Mouse (Mus musculus) thymus, postnatal 25 days (tissue): ENCODE measurements around the gene Fgf11.

Source experiments
- DNase-seq: peaks from one replicate; pipeline ENCODE4 v3.0.0; 2022

Fgf11 gene

GRCm38 (mm10) chr11:69801379-69801977, at the start of gene Fgf11:
TSS of gene Fgf11 (minus strand) at chr11:69801857.
- no peak for DNase-seq

- DNase-seq, result peak; percentile 54
Observed at GRCm38 (mm10) chr11:69850754-69851153, 49.1 kb upstream of the Fgf11 start.

GRCm38 (mm10) chr11:69849884-69850283, 48.2 kb upstream of the Fgf11 start:
- no peak for DNase-seq

- DNase-seq, result no peak
Observed at GRCm38 (mm10) chr11:69849128-69849527, 47.5 kb upstream of the Fgf11 start.

GRCm38 (mm10) chr11:69848021-69848420, 46.4 kb upstream of the Fgf11 start:
- DNase-seq, result no peak

GRCm38 (mm10) chr11:69846738-69847688, 45.4 kb upstream of the Fgf11 start:
- no peak for DNase-seq

- peak; percentile 96 for DNase-seq
Observed at GRCm38 (mm10) chr11:69846198-69846680, 44.6 kb upstream of the Fgf11 start, which contains the start of gene Plscr3. TSS of gene Plscr3 (plus strand) at chr11:69846376.

- no peak for DNase-seq
Observed at GRCm38 (mm10) chr11:69838714-69839104, 37.1 kb upstream of the Fgf11 start.

- peak; percentile 91 for DNase-seq
Observed at GRCm38 (mm10) chr11:69837952-69838713, 36.5 kb upstream of the Fgf11 start, which contains the start of gene Tmem256. TSS of gene Tmem256 (plus strand) at chr11:69838514.

GRCm38 (mm10) chr11:69837604-69837951, 35.9 kb upstream of the Fgf11 start, which contains the start of gene Nlgn2:
TSS of gene Nlgn2 (minus strand) at chr11:69837784.
- no peak for DNase-seq

- DNase-seq, result no peak
Observed at GRCm38 (mm10) chr11:69836703-69837576, 35.3 kb upstream of the Fgf11 start.

- DNase-seq, result no peak
Observed at GRCm38 (mm10) chr11:69835966-69836335, 34.3 kb upstream of the Fgf11 start.

- DNase-seq, result no peak
Observed at GRCm38 (mm10) chr11:69835326-69835965, 33.8 kb upstream of the Fgf11 start.

- DNase-seq, result peak; percentile 68
Observed at GRCm38 (mm10) chr11:69834001-69834549, 32.4 kb upstream of the Fgf11 start.

- DNase-seq, result no peak
Observed at GRCm38 (mm10) chr11:69833554-69833953, 31.9 kb upstream of the Fgf11 start.

- no peak for DNase-seq
Observed at GRCm38 (mm10) chr11:69828832-69829231, 27.2 kb upstream of the Fgf11 start.

- DNase-seq, result no peak
Observed at GRCm38 (mm10) chr11:69823456-69823855, 21.8 kb upstream of the Fgf11 start.

- no peak for DNase-seq
Observed at GRCm38 (mm10) chr11:69822080-69822479, 20.4 kb upstream of the Fgf11 start, which contains the start of gene Spem1. TSS of gene Spem1 (minus strand) at chr11:69822180.

- no peak for DNase-seq
Observed at GRCm38 (mm10) chr11:69818871-69819270, 17.2 kb upstream of the Fgf11 start.

- no peak for DNase-seq
Observed at GRCm38 (mm10) chr11:69818365-69818764, 16.7 kb upstream of the Fgf11 start, which contains the start of gene Spem2. TSS of gene Spem2 (minus strand) at chr11:69818465.

GRCm38 (mm10) chr11:69816520-69816919, 14.9 kb upstream of the Fgf11 start:
- DNase-seq, result no peak
